Mouse (Mus musculus): ENCODE results near the gene Tmtc4.

DNA sequence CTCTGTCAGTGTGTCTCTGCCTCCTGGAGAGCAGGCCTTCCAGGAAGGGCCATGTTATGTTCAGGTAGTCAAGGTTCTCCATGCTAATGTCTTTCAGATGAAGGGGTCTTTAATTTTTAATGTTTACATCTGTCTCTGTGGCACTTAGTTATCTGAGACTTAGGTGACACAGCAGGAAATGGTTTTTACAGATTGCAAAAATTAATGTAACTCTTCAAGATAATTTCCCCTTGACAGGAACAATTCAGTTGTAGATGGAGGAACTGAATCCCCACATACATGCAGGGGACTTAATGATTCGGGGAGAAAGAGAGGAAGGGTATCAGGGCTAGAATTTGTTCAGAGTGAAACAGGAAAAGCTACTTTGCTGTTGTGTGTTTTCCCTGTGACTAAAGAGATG lies 96.6 kb downstream of the Tmtc4 start:
- TF ChIP-seq CTCF (IDR thresholded peaks at IDR 0.05; ENCODE audit: low read depth) (no peak), EP300 (IDR thresholded peaks at IDR 0.05; ENCODE audit: low read depth) (no peak)

All from heart, postnatal 0 days (tissue).